Mouse (Mus musculus) kidney, adult 2 months (tissue): ENCODE measurements at regions not wholly inside any gene's neighbourhood (a gene's known extent, or its start where the extent isn't known, plus 50 kb on each side); places are given as distances from the start of the nearest gene placed in this dataset.

Source experiments
- DNase-seq: peaks from one replicate; pipeline ENCODE4 v3.0.0; 2021
- H3K27ac ChIP-seq: fragments of 200-500 bp; 2 replicates; pipeline ENCODE4 v1.5.1; 2012; ENCODE audit warnings: low read depth, low read length, control low read depth, inconsistent platforms; ENCODE audit not compliant: insufficient read depth
- H3K27me3 ChIP-seq: fragments of 200-500 bp; replicated peaks from 2 replicates; pipeline ENCODE4 v1.6.1; 2012; ENCODE audit warnings: mild to moderate bottlenecking, moderate library complexity, low read length, inconsistent platforms; ENCODE audit not compliant: control insufficient read depth, insufficient read depth
- H3K36me3 ChIP-seq: fragments of 200-500 bp; 2 replicates; pipeline ENCODE4 v1.6.1; 2012; ENCODE audit warnings: mild to moderate bottlenecking, moderate library complexity, low read length, inconsistent platforms; ENCODE audit not compliant: control insufficient read depth, insufficient read depth
- H3K4me1 ChIP-seq: fragments of 200-500 bp; 2 replicates; pipeline ENCODE4 v1.6.1; 2011; ENCODE audit warnings: low read length; ENCODE audit not compliant: control insufficient read depth, insufficient read depth
- H3K4me3 ChIP-seq: fragments of 200-500 bp; 2 replicates; pipeline ENCODE4 v1.5.1; 2011; ENCODE audit warnings: mild to moderate bottlenecking, low read depth, low read length, control low read depth; ENCODE audit not compliant: insufficient read depth
- CTCF ChIP-seq: fragments of 200-500 bp; conservative IDR thresholded peaks from 2 replicates; pipeline ENCODE4 v1.5.1; 2011; ENCODE audit warnings: low read depth, mild to moderate bottlenecking, control low read depth, low read length, moderate library complexity, mixed read lengths; ENCODE audit not compliant: insufficient read depth, insufficient read length
- POLR2A ChIP-seq: fragments of 200-500 bp; IDR thresholded peaks from one replicate; pipeline ENCODE4 v1.6.1; 2011; ENCODE audit warnings: low read depth, low read length, control low read depth
- WGBS: fragments of 180-500 bp; shearing (Covaris S2); methylation state at CpG from one replicate; pipeline ENCODE4 v1.1.7; 2018; 5-methylcytosine and 5-hydroxymethylcytosine counted together

DNA sequence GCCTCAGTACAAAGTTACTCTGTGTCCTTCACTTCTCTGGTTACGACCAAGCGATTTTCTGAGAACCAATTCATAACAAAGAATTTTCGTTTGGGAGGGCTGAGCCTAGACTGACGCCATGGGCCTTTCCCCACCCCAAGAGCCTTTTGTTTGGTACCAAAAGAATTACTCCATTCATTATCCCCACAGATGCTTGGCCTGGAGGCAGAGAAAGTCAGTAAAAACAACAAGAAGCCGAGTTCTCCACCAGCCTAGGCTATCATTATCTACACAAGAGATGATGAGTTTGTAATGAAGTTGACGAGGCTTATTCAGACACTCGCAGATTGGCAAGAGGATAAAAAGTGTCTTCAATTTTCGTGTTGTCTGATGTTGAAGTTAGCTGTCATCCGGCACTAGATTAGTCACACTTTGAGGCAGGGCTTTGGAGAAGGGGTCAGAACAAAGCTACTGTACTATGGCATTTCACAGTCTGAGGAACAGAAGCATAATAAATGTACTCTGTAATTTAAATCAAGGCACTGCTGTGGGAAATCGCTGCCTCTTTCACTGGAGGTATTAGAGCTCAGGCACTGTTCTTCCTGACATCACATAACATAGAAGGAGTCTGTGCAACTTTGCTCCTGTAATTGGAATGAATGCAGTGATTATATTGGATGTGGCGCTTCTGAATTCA lies 296.9 kb upstream of the Fign start:
- 45% methylated on average over 11 of the region's 11 CpGs for WGBS
- no peaks in the 10 kb centered on the region for H3K4me1 ChIP-seq
- no peaks in the 10 kb centered on the region for H3K36me3 ChIP-seq
- no peak overlapping the region for H3K27ac ChIP-seq
- TF ChIP-seq POLR2A (no peak), CTCF (no peak)
- no peaks in the 10 kb centered on the region for H3K27me3 ChIP-seq
- no peak for DNase-seq
- H3K4me3 ChIP-seq, result no peak overlapping the region

DNA sequence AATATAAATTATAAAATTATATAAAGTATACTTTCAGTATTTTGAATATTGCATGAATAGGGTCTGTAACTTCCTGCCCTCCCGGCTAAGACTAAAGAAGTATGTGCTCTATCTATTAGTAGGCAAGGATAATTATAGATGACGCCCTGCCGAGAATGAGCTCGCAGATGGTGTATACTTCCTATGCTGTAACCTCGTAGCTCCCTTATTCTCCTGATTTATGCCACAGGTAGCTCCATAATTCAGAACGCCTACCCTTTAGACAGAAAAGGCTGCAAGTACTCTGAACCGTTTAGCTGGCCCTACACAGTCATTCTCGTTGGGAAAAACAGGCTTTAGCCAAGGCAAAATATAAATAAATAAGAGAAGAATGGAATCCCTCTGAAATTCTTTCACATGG lies 296.4 kb upstream of the Fign start:
- 59% methylated on average over 8 of the region's 8 CpGs for WGBS
- Histone ChIP-seq H3K27ac (no peak overlapping the region), H3K27me3 (no peaks in the 10 kb centered on the region), H3K4me1 (no peaks in the 10 kb centered on the region), H3K36me3 (no peaks in the 10 kb centered on the region), H3K4me3 (no peak overlapping the region)
- TF ChIP-seq CTCF, result no peak
- TF ChIP-seq POLR2A, result no peak
- DNase-seq, result no peak

DNA sequence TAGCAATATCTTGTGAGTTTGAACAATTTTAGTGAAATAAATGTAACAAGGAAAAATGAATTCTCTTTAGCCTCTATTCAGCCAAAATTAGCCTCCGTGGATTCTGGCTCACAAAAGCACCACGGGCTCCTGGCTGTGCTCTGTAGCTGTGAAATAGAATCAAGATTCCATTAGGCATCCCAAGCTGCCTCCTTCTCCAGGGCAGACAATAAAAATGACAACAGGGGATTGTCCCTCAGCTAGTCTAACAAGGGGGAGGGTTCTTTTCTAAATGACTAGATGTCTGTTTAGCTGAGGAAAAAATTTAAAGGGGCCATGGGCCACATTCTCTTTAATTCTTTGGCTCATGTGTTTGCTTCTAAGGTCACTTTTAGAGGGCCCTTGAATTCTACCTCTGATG lies 272.0 kb upstream of the Fign start:
- 41% methylated on average over 2 of the region's 2 CpGs for WGBS
- H3K4me3 ChIP-seq, result no peak overlapping the region
- DNase-seq, result no peak
- H3K27ac ChIP-seq, result no peak overlapping the region
- H3K4me1 ChIP-seq, result no peaks in the 10 kb centered on the region
- TF ChIP-seq CTCF (no peak), POLR2A (no peak)
- no peaks in the 10 kb centered on the region for H3K36me3 ChIP-seq
- H3K27me3 ChIP-seq, result no peaks in the 10 kb centered on the region

DNA sequence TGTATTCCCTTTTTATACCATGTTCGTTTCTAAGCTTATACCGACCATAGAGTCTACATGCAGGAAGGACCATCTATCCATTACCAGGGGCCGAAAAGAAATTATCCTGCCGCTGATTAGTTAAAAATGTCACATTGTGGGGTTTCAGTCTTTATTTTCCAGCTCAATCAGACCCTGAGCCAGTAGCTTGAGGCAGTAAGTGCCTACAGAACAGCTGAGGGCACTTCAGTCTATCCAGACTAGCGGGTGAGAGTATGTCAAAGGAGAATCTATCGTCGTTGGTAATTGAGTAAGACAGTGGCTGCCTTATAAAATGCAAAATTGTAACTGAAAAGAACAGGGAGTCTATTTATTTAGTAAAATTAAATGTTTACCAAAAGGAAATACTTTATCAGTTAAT lies 269.4 kb upstream of the Fign start:
- Histone ChIP-seq H3K4me3 (no peak overlapping the region), H3K36me3 (no peaks in the 10 kb centered on the region), H3K4me1 (no peaks in the 10 kb centered on the region), H3K27me3 (no peaks in the 10 kb centered on the region), H3K27ac (no peak overlapping the region)
- 94% methylated on average over 7 of the region's 7 CpGs for WGBS
- no peak for DNase-seq
- TF ChIP-seq CTCF, result no peak
- no peak for TF ChIP-seq POLR2A

GRCm38 (mm10) chr2:64366528-64366927 lies 268.7 kb upstream of the Fign start:
- no peak overlapping the region for H3K27ac ChIP-seq
- TF ChIP-seq CTCF (no peak), POLR2A (no peak)
- no peak for DNase-seq
- no peaks in the 10 kb centered on the region for H3K27me3 ChIP-seq
- H3K4me1 ChIP-seq, result no peaks in the 10 kb centered on the region
- no peaks in the 10 kb centered on the region for H3K36me3 ChIP-seq
- no peak overlapping the region for H3K4me3 ChIP-seq
- WGBS, result 87% methylated on average over 5 of the region's 5 CpGs

- no peaks in the 10 kb centered on the region for H3K36me3 ChIP-seq
- no peak overlapping the region for H3K4me3 ChIP-seq
- no peak overlapping the region for H3K27ac ChIP-seq
- no peaks in the 10 kb centered on the region for H3K27me3 ChIP-seq
- no peaks in the 10 kb centered on the region for H3K4me1 ChIP-seq
- DNase-seq, result no peak
- TF ChIP-seq CTCF (no peak), POLR2A (no peak)
- WGBS, result 97% methylated on average over 4 of the region's 4 CpGs
These were observed 258.4 kb upstream of the Fign start for GRCm38 (mm10) chr2:64356286-64356685.

DNA sequence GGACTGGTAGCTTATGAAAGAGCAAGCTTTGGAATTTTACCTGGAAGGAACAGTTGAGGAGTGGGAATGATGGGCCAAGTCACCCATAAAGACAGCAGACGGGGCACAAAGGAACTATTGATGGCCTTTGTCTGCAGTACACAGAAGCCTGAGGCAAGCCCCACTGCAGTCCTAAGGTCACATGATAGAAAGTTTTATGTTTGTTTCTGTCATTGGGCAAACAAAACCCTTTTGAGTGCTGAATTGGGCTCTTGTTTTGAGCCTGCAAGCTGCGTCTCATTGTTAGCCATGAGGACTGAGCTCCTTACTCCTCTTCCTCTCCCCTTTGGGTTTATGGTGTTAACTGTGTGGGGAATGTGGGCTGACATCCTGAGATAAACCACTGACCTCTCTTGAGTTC lies 227.7 kb upstream of the Fign start:
- no peak for TF ChIP-seq CTCF
- TF ChIP-seq POLR2A, result no peak
- Histone ChIP-seq H3K4me1 (no peaks in the 10 kb centered on the region), H3K36me3 (no peaks in the 10 kb centered on the region), H3K27me3 (no peaks in the 10 kb centered on the region), H3K4me3 (no peak overlapping the region), H3K27ac (no peak overlapping the region)
- 65% methylated on average over 2 of the region's 2 CpGs for WGBS
- DNase-seq, result no peak
